Comparison of ENCODE assay signal across 8 mouse cellular contexts in genomic region chr6:86733183-86733876, GRCm38 (mm10). TPM values are rescaled to one million over a fixed set of nuclear protein-coding genes. Genes with fewer than 3 reads are reported as not detected.
A peak's percentile ranks its signal among the peaks of the same experiment; 100 is the strongest.
DNase-seq lines count a peak whose midpoint lies in the region; ATAC-seq lines count a peak whose summit lies in the region.

Gmcl1 (minus strand) TSS chr6:86733383.

- peak within 1 kb of the TSS; percentile 75 for H3K27ac ChIP-seq in brown adipose tissue, adult 24 weeks (replicated peaks; ENCODE audit: low read depth, low read length)
- peak within 1 kb of the TSS; percentile 88 for H3K27ac ChIP-seq in heart, embryonic 13.5 days (replicated peaks)
- H3K27ac ChIP-seq in liver, embryonic 12.5 days, result peak within 1 kb of the TSS; percentile 91
- peak within 1 kb of the TSS; percentile 68 for H3K27ac ChIP-seq in stomach, embryonic 15.5 days

- peak; percentile 94 for ATAC-seq in heart, embryonic 13.5 days (ENCODE audit: extremely low read depth, insufficient number of reproducible peaks, low FRiP score, low TSS enrichment)
- peak; percentile 96 for ATAC-seq in liver, embryonic 12.5 days
- ATAC-seq in stomach, embryonic 15.5 days (ENCODE audit: insufficient read depth, low FRiP score, low read depth), result peak; percentile 97

- under 1% methylated on average over 59 of the region's 59 CpGs for WGBS in heart, embryonic 13.5 days
- WGBS in liver, embryonic 12.5 days (ENCODE audit: insufficient replicate concordance), result 1% methylated on average over 59 of the region's 59 CpGs
- WGBS in stomach, embryonic 15.5 days, result under 1% methylated on average over 59 of the region's 59 CpGs

- peak; percentile 99 for DNase-seq in CD4-positive, CD25-positive, alpha-beta regulatory T cell, adult 2 months (ENCODE audit: low read depth, low spot score)
- DNase-seq in fat pad, adult 2 months (ENCODE audit: extremely low read depth, low read depth, low spot score), result peak; percentile 37
- peak; percentile 96 for DNase-seq in kidney, postnatal 10 days
- peak; percentile 92 to 94 for DNase-seq in natural killer cell, adult 2 months (ENCODE audit: low spot score in 2 of 2)

- peak within 1 kb of the TSS; percentile 95 for H3K9ac ChIP-seq in heart, embryonic 13.5 days
- H3K9ac ChIP-seq in liver, embryonic 12.5 days, result peak within 1 kb of the TSS; percentile 95
- H3K9ac ChIP-seq in stomach, embryonic 15.5 days, result peak within 1 kb of the TSS; percentile 82

- H3K9me3 ChIP-seq in heart, embryonic 13.5 days, result no peaks in the 10 kb centered on the region
- no peaks in the 10 kb centered on the region for H3K9me3 ChIP-seq in liver, embryonic 12.5 days (replicated peaks)
- H3K9me3 ChIP-seq in stomach, embryonic 15.5 days, result no peaks in the 10 kb centered on the region

- no peaks in the 10 kb centered on the region for H3K4me1 ChIP-seq in brown adipose tissue, adult 24 weeks (ENCODE audit: control insufficient read depth, insufficient read depth, insufficient read length, low read length)
- peaks cover 29% of the 10 kb centered on the region for H3K4me1 ChIP-seq in heart, embryonic 13.5 days
- H3K4me1 ChIP-seq in liver, embryonic 12.5 days, result peaks cover 41% of the 10 kb centered on the region
- H3K4me1 ChIP-seq in stomach, embryonic 15.5 days, result 0 out of 2 replicates have a peak, but pooled peaks cover 6% of the 10 kb centered on the region

- H3K4me2 ChIP-seq in heart, embryonic 13.5 days, result peak within 1 kb of the TSS; percentile 99
- peak within 1 kb of the TSS; percentile 100 for H3K4me2 ChIP-seq in liver, embryonic 12.5 days
- peak within 1 kb of the TSS; percentile 98 for H3K4me2 ChIP-seq in stomach, embryonic 15.5 days

- no peaks in the 10 kb centered on the region for H3K27me3 ChIP-seq in heart, embryonic 13.5 days (replicated peaks)
- H3K27me3 ChIP-seq in liver, embryonic 12.5 days (replicated peaks), result no peaks in the 10 kb centered on the region
- H3K27me3 ChIP-seq in stomach, embryonic 15.5 days (replicated peaks), result no peaks in the 10 kb centered on the region

- H3K36me3 ChIP-seq in heart, embryonic 13.5 days, result no peaks in the 10 kb centered on the region
- no peaks in the 10 kb centered on the region for H3K36me3 ChIP-seq in liver, embryonic 12.5 days
- no peaks in the 10 kb centered on the region for H3K36me3 ChIP-seq in stomach, embryonic 15.5 days

- H3K4me3 ChIP-seq in brown adipose tissue, adult 24 weeks (ENCODE audit: insufficient read depth, low read depth, low read length), result peak within 1 kb of the TSS; percentile 96
- peak within 1 kb of the TSS; percentile 97 for H3K4me3 ChIP-seq in heart, embryonic 13.5 days
- H3K4me3 ChIP-seq in liver, embryonic 12.5 days, result peak within 1 kb of the TSS; percentile 91
- peak within 1 kb of the TSS; percentile 91 for H3K4me3 ChIP-seq in stomach, embryonic 15.5 days (replicated peaks)

RNA-seq across cellular contexts. Expression of gene Gmcl1, which starts in this region (rescaled TPM):
- polyA plus RNA-seq in brown adipose tissue, adult 24 weeks (2012; ENCODE audit: insufficient read depth, insufficient read length, missing spikeins), result 6.0 and 7.1 TPM in 2 replicates
- 14.7 and 14.9 TPM in 2 replicates for polyA plus RNA-seq in heart, embryonic 13.5 days (2015; fragmentation: Nextera tagmentation; extraction: Ambion mirVana)
- polyA plus RNA-seq in liver, embryonic 12.5 days (2016; fragmentation: Nextera tagmentation; extraction: Ambion mirVana), result 17.5 and 17.8 TPM in 2 replicates
- polyA plus RNA-seq in stomach, embryonic 15.5 days (2015; fragmentation: Nextera tagmentation; extraction: Ambion mirVana), result 31.4 and 33.1 TPM in 2 replicates

Comparison
In these comparisons a context has a peak if more than half of its experiments do, and no peak if none do; other contexts are left out.
1. Peak in every context shown above with its lines: DNase-seq, ATAC-seq, H3K4me3 ChIP-seq and H3K27ac ChIP-seq.
2. DNase-seq: peak in every context shown above with its lines; median percentile 99 in CD4-positive, CD25-positive, alpha-beta regulatory T cell, adult 2 months; 96 in kidney, postnatal 10 days; 93 in natural killer cell, adult 2 months; 37 in fat pad, adult 2 months.